Mouse (Mus musculus): Measurements from ENCODE around the gene Mfsd14a. TPM values are rescaled to one million over a fixed set of nuclear protein-coding genes. Genes with fewer than 3 reads are reported as not detected.

The Mfsd14a gene
- polyA plus RNA-seq, 1 experiment, result 11.5 TPM

DNA sequence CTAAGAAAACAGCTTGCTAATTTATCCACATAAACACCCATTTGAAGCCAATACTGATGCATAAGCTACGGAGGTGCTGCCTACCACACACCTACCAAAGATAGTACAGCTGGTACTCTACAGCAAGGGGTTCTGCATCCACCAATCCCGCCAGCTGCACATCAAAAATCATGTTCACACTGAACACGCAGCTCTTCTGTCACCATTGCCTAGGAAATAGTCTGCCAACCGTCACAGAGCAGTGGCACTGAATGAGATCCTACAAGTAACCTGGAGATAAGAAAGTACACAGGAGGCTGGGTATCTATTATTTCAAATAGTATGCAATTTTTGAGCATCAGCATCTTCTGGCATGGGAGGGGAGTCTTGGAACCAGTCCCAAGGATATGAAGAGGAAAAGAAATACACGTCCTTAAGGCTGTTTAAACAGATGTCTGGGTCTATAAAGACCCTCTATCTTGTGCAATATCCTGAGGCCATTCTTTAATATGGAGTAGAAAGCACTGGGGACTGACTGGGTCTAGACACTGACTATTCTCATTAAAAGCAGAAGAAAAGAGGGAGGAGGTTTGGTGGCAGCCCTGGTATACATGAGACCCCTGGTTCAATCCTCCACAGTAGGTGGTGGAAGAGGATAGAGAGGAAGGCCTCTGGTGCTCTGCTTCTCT lies 9.1 kb downstream of the Mfsd14a start:
- Histone ChIP-seq H3K36me3 (ENCODE audit: control insufficient read depth, insufficient read depth) (peaks cover 3% of the 10 kb centered on the region), H3ac (ENCODE audit: control insufficient read depth, insufficient read length) (no peak overlapping the region), H3K27me3 (ENCODE audit: control insufficient read depth, insufficient read depth, insufficient read length) (no peaks in the 10 kb centered on the region), H3K4me2 (ENCODE audit: low read depth) (no peak overlapping the region), H3K79me2 (ENCODE audit: control insufficient read depth, insufficient read depth) (peaks cover 89% of the 10 kb centered on the region), H3K4me3 (no peak overlapping the region)
- TF ChIP-seq E2F4 (IDR thresholded peaks at IDR 0.05; ENCODE audit: insufficient read depth), result no peak
- TF ChIP-seq TCF12 (IDR thresholded peaks at IDR 0.05; ENCODE audit: insufficient read depth, poor library complexity, severe bottlenecking), result no peak
- TF ChIP-seq POLR2AphosphoS2 (IDR thresholded peaks at IDR 0.05; ENCODE audit: insufficient read length, low read depth), result no peak
- TF ChIP-seq SRF (IDR thresholded peaks at IDR 0.05; ENCODE audit: control insufficient read depth, insufficient read length, low read depth), result no peak
- TF ChIP-seq REST (IDR thresholded peaks at IDR 0.05; ENCODE audit: insufficient read depth, insufficient read length), result no peak
- no peak for TF ChIP-seq CEBPB (IDR thresholded peaks at IDR 0.05; ENCODE audit: insufficient read depth, poor library complexity, severe bottlenecking)

DNA sequence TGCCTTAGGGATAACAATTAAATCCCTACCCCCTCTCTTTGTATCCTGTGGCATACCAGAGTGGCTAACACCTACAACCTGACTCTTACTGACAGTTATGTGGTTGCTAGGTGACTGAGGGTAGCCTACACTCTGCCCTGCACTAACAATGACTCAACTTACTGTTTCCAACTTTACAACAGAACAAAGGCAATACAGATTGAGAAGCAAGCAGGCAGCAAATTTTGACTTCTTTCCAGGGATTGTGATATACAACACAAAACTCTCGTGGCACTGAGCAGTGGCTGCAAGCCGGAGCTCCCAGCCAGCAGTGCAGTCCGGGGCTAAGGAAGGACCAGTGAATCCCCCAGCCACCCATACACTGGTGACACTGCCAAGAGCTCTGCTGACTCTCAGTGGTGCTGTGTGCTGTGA lies 10.4 kb downstream of the Mfsd14a start:
- Histone ChIP-seq H3K79me2 (ENCODE audit: control insufficient read depth, insufficient read depth) (peaks cover 75% of the 10 kb centered on the region), H3ac (ENCODE audit: control insufficient read depth, insufficient read length) (no peak overlapping the region), H3K27me3 (ENCODE audit: control insufficient read depth, insufficient read depth, insufficient read length) (no peaks in the 10 kb centered on the region), H3K36me3 (ENCODE audit: control insufficient read depth, insufficient read depth) (peaks cover 9% of the 10 kb centered on the region), H3K4me2 (ENCODE audit: low read depth) (no peak overlapping the region), H3K4me3 (no peak overlapping the region)
- TF ChIP-seq MYOD1 (IDR thresholded peaks at IDR 0.05; ENCODE audit: control insufficient read depth in 1 of 3, insufficient read length in 2 of 3, low read depth in 2 of 3) (no peak), MYOG (IDR thresholded peaks at IDR 0.05; ENCODE audit: control insufficient read depth in 1 of 3, insufficient read depth in 1 of 3, insufficient read length in 2 of 3, low read depth in 2 of 3) (no peak), TCF3 (IDR thresholded peaks at IDR 0.05; ENCODE audit: insufficient read length, low read depth) (no peak), CEBPB (IDR thresholded peaks at IDR 0.05; ENCODE audit: insufficient read depth, poor library complexity, severe bottlenecking) (no peak), USF1 (IDR thresholded peaks at IDR 0.05; ENCODE audit: low read depth) (no peak), POLR2A (IDR thresholded peaks at IDR 0.05; ENCODE audit: insufficient read length, low read depth) (no peak), TCF12 (IDR thresholded peaks at IDR 0.05; ENCODE audit: insufficient read depth, poor library complexity, severe bottlenecking) (no peak), MAX (IDR thresholded peaks at IDR 0.05; ENCODE audit: low read depth) (no peak), REST (IDR thresholded peaks at IDR 0.05; ENCODE audit: insufficient read depth, insufficient read length) (no peak), POLR2AphosphoS2 (IDR thresholded peaks at IDR 0.05; ENCODE audit: insufficient read length, low read depth) (no peak), E2F4 (IDR thresholded peaks at IDR 0.05; ENCODE audit: insufficient read depth) (no peak), SRF (IDR thresholded peaks at IDR 0.05; ENCODE audit: control insufficient read depth, insufficient read length, low read depth) (no peak)

DNA sequence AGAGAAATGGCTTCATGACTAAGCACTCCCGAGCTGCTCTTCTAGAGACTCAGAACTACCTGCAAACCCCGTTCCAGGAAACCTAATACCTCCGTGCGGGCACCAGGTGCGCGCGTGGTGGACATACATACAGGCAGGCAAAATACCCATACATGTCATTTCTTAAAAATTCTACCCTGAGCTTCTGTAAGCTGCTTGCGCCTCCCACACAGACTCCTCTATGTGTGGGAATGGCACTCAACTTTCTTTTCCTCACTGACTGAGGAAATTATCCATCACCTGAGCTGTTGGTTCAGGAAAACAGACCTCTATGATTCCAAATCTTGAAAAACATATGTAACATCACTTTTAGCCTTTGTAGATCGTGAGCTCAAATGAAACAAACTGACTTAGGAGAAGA lies 11.8 kb downstream of the Mfsd14a start:
- Histone ChIP-seq H3K36me3 (ENCODE audit: control insufficient read depth, insufficient read depth) (peaks cover 13% of the 10 kb centered on the region), H3ac (ENCODE audit: control insufficient read depth, insufficient read length) (no peak overlapping the region), H3K27me3 (ENCODE audit: control insufficient read depth, insufficient read depth, insufficient read length) (no peaks in the 10 kb centered on the region), H3K79me2 (ENCODE audit: control insufficient read depth, insufficient read depth) (peaks cover 62% of the 10 kb centered on the region), H3K4me3 (no peak overlapping the region), H3K4me2 (ENCODE audit: low read depth) (no peak overlapping the region)
- no peak for TF ChIP-seq E2F4 (IDR thresholded peaks at IDR 0.05; ENCODE audit: insufficient read depth)

DNA sequence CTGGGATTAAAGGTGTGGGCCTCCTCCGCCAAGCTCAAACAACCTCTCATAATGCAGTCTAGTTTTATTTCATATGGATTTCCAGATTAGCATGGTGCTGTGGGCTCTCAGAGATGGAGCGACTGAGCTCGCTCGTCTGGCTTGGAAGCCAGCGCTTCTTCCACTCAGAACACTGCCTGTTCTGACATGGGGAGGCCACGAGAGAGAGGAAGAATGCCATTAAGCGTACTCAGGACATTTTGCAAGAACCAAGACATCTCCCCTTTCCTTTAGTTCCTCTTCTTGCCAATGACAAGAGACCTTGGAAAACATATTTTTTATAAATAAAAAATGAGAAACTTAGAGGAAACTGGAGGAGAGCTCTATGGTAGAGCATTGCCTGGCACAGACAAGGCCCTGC lies 13.7 kb downstream of the Mfsd14a start:
- H3K4me2 ChIP-seq (ENCODE audit: low read depth), result no peak overlapping the region
- H3ac ChIP-seq (ENCODE audit: control insufficient read depth, insufficient read length), result no peak overlapping the region
- H3K79me2 ChIP-seq (ENCODE audit: control insufficient read depth, insufficient read depth), result peaks cover 43% of the 10 kb centered on the region
- no peaks in the 10 kb centered on the region for H3K27me3 ChIP-seq (ENCODE audit: control insufficient read depth, insufficient read depth, insufficient read length)
- H3K4me3 ChIP-seq, result no peak overlapping the region
- H3K36me3 ChIP-seq (ENCODE audit: control insufficient read depth, insufficient read depth), result peaks cover 25% of the 10 kb centered on the region
- no peak for TF ChIP-seq REST (IDR thresholded peaks at IDR 0.05; ENCODE audit: insufficient read depth, insufficient read length)
- TF ChIP-seq POLR2AphosphoS2 (IDR thresholded peaks at IDR 0.05; ENCODE audit: insufficient read length, low read depth), result no peak
- TF ChIP-seq E2F4 (IDR thresholded peaks at IDR 0.05; ENCODE audit: insufficient read depth), result no peak
- no peak for TF ChIP-seq TCF3 (IDR thresholded peaks at IDR 0.05; ENCODE audit: insufficient read length, low read depth)
- no peak for TF ChIP-seq POLR2A (IDR thresholded peaks at IDR 0.05; ENCODE audit: insufficient read length, low read depth)
- TF ChIP-seq TCF12 (IDR thresholded peaks at IDR 0.05; ENCODE audit: insufficient read depth, poor library complexity, severe bottlenecking), result no peak
- TF ChIP-seq USF1 (IDR thresholded peaks at IDR 0.05; ENCODE audit: low read depth), result no peak
- no peak for TF ChIP-seq CEBPB (IDR thresholded peaks at IDR 0.05; ENCODE audit: insufficient read depth, poor library complexity, severe bottlenecking)
- no peak for TF ChIP-seq SRF (IDR thresholded peaks at IDR 0.05; ENCODE audit: control insufficient read depth, insufficient read length, low read depth)
- no peak for TF ChIP-seq MYOG (IDR thresholded peaks at IDR 0.05; ENCODE audit: control insufficient read depth in 1 of 3, insufficient read depth in 1 of 3, insufficient read length in 2 of 3, low read depth in 2 of 3)

DNA sequence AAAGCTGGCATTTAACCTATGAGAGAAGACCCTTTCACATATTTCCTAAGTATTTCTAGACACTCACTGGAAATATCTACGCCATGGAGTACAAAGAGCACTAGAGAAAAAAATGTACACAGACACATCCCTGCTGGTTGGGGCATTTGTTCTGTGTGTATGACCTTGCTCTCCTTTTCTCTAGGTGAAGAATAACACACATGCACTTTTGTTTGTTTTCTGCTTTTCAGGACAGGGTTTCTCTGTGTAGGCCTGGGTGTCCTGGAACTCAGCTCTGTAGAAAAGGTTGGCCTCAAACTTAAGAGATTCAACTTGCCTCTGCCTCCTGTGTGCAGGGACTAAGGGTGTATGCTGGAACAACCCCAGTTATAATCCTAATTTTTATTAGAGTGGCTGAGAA lies 16.1 kb downstream of the Mfsd14a start:
- TF ChIP-seq CEBPB (IDR thresholded peaks at IDR 0.05; ENCODE audit: insufficient read depth, poor library complexity, severe bottlenecking) (no peak), E2F4 (IDR thresholded peaks at IDR 0.05; ENCODE audit: insufficient read depth) (no peak), SRF (IDR thresholded peaks at IDR 0.05; ENCODE audit: control insufficient read depth, insufficient read length, low read depth) (no peak), MAX (IDR thresholded peaks at IDR 0.05; ENCODE audit: low read depth) (no peak), MYOD1 (IDR thresholded peaks at IDR 0.05; ENCODE audit: control insufficient read depth in 1 of 3, insufficient read length in 2 of 3, low read depth in 2 of 3) (no peak), REST (IDR thresholded peaks at IDR 0.05; ENCODE audit: insufficient read depth, insufficient read length) (no peak), TCF12 (IDR thresholded peaks at IDR 0.05; ENCODE audit: insufficient read depth, poor library complexity, severe bottlenecking) (no peak), USF1 (IDR thresholded peaks at IDR 0.05; ENCODE audit: low read depth) (no peak), MYOG (IDR thresholded peaks at IDR 0.05; ENCODE audit: control insufficient read depth in 1 of 3, insufficient read depth in 1 of 3, insufficient read length in 2 of 3, low read depth in 2 of 3) (no peak), TCF3 (IDR thresholded peaks at IDR 0.05; ENCODE audit: insufficient read length, low read depth) (no peak), POLR2AphosphoS2 (IDR thresholded peaks at IDR 0.05; ENCODE audit: insufficient read length, low read depth) (no peak), POLR2A (IDR thresholded peaks at IDR 0.05; ENCODE audit: insufficient read length, low read depth) (no peak)
- Histone ChIP-seq H3K4me3 (no peak overlapping the region), H3ac (ENCODE audit: control insufficient read depth, insufficient read length) (no peak overlapping the region), H3K79me2 (ENCODE audit: control insufficient read depth, insufficient read depth) (peaks cover 19% of the 10 kb centered on the region), H3K4me2 (ENCODE audit: low read depth) (no peak overlapping the region), H3K27me3 (ENCODE audit: control insufficient read depth, insufficient read depth, insufficient read length) (no peaks in the 10 kb centered on the region), H3K36me3 (ENCODE audit: control insufficient read depth, insufficient read depth) (peaks cover 34% of the 10 kb centered on the region)

Data from myocyte (in vitro differentiated cells).